Mouse (Mus musculus) liver, embryonic 14.5 days (tissue): ENCODE data around the gene Mroh8.

Experiments
- CTCF ChIP-seq: IDR thresholded peaks from 2 replicates; pipeline ENCODE4 v1.5.1; 2016; ENCODE audit warnings: antibody characterized with exemption, low read depth, control low read depth
- EP300 ChIP-seq: IDR thresholded peaks from 2 replicates; pipeline ENCODE4 v1.6.1; 2016; ENCODE audit warnings: antibody characterized with exemption, low read depth

DNA sequence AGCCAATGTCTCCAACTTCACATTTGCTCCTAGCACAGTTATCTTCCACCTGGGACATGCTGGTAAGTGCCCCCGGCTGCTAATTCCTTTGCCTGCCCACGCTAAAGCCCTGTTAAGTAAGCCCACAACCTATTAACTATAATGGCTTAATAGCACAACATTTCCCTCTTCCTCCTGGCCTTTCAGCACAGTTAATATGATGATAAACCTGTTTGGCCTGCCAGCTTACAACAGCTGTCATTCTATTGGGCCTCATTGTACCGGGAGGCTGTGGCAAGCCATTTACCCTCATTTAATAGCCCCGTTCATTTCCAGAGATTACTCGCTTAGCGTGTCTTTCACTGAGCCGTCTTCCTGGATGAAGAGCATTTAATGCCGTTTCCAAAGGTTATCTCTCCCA, 40.8 kb upstream of the Mroh8 start:
- TF ChIP-seq CTCF, result no peak
- no peak for TF ChIP-seq EP300
